Mouse (Mus musculus): ENCODE results near the gene Larp6.

Gene Larp6

GRCm38 (mm10) chr9:60712771-60713541 lies at the start of gene Larp6:
TSS of gene Larp6 (plus strand) at chr9:60712989.
- peak; percentile 32 to 39 for DNase-seq (ENCODE audit: low spot score in 2 of 2)

GRCm38 (mm10) chr9:60664385-60664784 lies 48.4 kb upstream of the Larp6 start:
- DNase-seq (ENCODE audit: low spot score in 2 of 2): no peak

GRCm38 (mm10) chr9:60664866-60665265 lies 47.9 kb upstream of the Larp6 start:
- DNase-seq (ENCODE audit: low spot score in 2 of 2): no peak

GRCm38 (mm10) chr9:60665535-60665934 lies 47.3 kb upstream of the Larp6 start:
- DNase-seq (ENCODE audit: low spot score in 2 of 2): no peak

GRCm38 (mm10) chr9:60668886-60669285 lies 43.9 kb upstream of the Larp6 start:
- DNase-seq (ENCODE audit: low spot score in 2 of 2): no peak

GRCm38 (mm10) chr9:60672568-60672967 lies 40.2 kb upstream of the Larp6 start:
- DNase-seq (ENCODE audit: low spot score in 2 of 2): no peak

- DNase-seq (ENCODE audit: low spot score in 2 of 2): no peak
Observed at GRCm38 (mm10) chr9:60674780-60675179, 38.0 kb upstream of the Larp6 start.

- no peak for DNase-seq (ENCODE audit: low spot score in 2 of 2)
Observed at GRCm38 (mm10) chr9:60676429-60676828, 36.4 kb upstream of the Larp6 start.

GRCm38 (mm10) chr9:60678913-60679312 lies 33.9 kb upstream of the Larp6 start:
- no peak for DNase-seq (ENCODE audit: low spot score in 2 of 2)

GRCm38 (mm10) chr9:60681005-60681404 lies 31.8 kb upstream of the Larp6 start:
- DNase-seq (ENCODE audit: low spot score in 2 of 2): no peak

- DNase-seq (ENCODE audit: low spot score in 2 of 2): no peak
Observed at GRCm38 (mm10) chr9:60682753-60683152, 30.0 kb upstream of the Larp6 start.

- no peak for DNase-seq (ENCODE audit: low spot score in 2 of 2)
Observed at GRCm38 (mm10) chr9:60687415-60687814, 25.4 kb upstream of the Larp6 start.

GRCm38 (mm10) chr9:60687891-60688324 lies 24.9 kb upstream of the Larp6 start, which contains the start of gene Lrrc49:
TSS of gene Lrrc49 (minus strand) at chr9:60688158.
- DNase-seq (ENCODE audit: low spot score in 2 of 2): peak; percentile 82 to 83

- no peak for DNase-seq (ENCODE audit: low spot score in 2 of 2)
Observed at GRCm38 (mm10) chr9:60692624-60693023, 20.2 kb upstream of the Larp6 start.

- DNase-seq (ENCODE audit: low spot score in 2 of 2): no peak
Observed at GRCm38 (mm10) chr9:60693986-60694385, 18.8 kb upstream of the Larp6 start.

GRCm38 (mm10) chr9:60696271-60696985 lies 16.4 kb upstream of the Larp6 start:
- DNase-seq (ENCODE audit: low spot score in 2 of 2): no peak

- no peak for DNase-seq (ENCODE audit: low spot score in 2 of 2)
Observed at GRCm38 (mm10) chr9:60699581-60700231, 13.1 kb upstream of the Larp6 start.

- DNase-seq (ENCODE audit: low spot score in 2 of 2): no peak
Observed at GRCm38 (mm10) chr9:60707594-60707993, 5.2 kb upstream of the Larp6 start.

GRCm38 (mm10) chr9:60708606-60709005 lies 4.2 kb upstream of the Larp6 start:
- no peak for DNase-seq (ENCODE audit: low spot score in 2 of 2)

GRCm38 (mm10) chr9:60709721-60710120 lies 3.1 kb upstream of the Larp6 start:
- no peak for DNase-seq (ENCODE audit: low spot score in 2 of 2)

GRCm38 (mm10) chr9:60712011-60712410 lies 778 bp upstream of the Larp6 start:
- DNase-seq (ENCODE audit: low spot score in 2 of 2): no peak

- DNase-seq (ENCODE audit: low spot score in 2 of 2): no peak
Observed at GRCm38 (mm10) chr9:60713616-60714015, 827 bp downstream of the Larp6 start.
